Mouse (Mus musculus) bone marrow macrophage, adult 2 months (primary cell): ENCODE results near the gene Upb1.

Source experiments
- CTCF ChIP-seq: IDR thresholded peaks from 2 replicates; pipeline ENCODE4 v1.5.1; 2012; ENCODE audit warnings: low read depth, mild to moderate bottlenecking, low read length, moderate library complexity
- POLR2A ChIP-seq: IDR thresholded peaks from 2 replicates; pipeline ENCODE4 v1.6.1; 2012; ENCODE audit warnings: mild to moderate bottlenecking, low read depth, low read length, borderline replicate concordance

DNA sequence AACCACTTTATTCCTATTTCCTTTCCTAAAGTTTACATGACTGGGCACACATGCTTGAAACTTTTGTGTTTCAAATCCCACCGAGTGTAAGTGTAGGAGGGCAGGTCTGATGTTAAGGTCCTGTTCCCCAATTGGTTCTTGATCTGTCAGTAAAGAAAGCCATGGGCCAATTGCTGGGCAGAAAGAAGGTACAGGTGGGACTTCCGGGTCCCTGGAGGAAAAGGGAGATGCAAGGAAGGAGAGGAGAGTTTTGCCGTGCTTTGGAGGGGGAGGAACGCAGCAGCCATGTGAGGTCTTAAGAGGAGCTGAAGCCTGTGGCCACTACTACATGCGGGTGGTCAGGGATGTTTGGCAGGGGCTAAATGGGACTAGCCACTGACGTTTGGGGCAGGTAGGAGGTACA is 35.7 kb upstream of the Upb1 start:
- TF ChIP-seq CTCF (no peak), POLR2A (no peak)
